In genomic region chr10:123274554-123274953, GRCm38 (mm10) we compare ENCODE assay signal across 17 mouse cellular contexts. TPM values are rescaled to one million over a fixed set of nuclear protein-coding genes. Genes with fewer than 3 reads are reported as not detected.
A peak's percentile ranks its signal among the peaks of the same experiment; 100 is the strongest.
DNase-seq lines count a peak whose midpoint lies in the region; ATAC-seq lines count a peak whose summit lies in the region.
"Had no signal": no experiment of that assay in that cellular context is flagged by ENCODE, and none has a peak within 500 bp of the region (broad histone marks: within the 10 kb centered on the region; RNA-seq: fewer than 3 reads in every experiment).

No protein-coding gene starts in this region.

- DNase-seq in heart, embryonic 10.5 days (ENCODE audit: low spot score): no peak
- peak; percentile 11 for DNase-seq in kidney, postnatal 14 days
- no peak for DNase-seq in kidney, postnatal 25 days
- DNase-seq in ES-CJ7 (ENCODE audit: low read depth, low spot score) (peak; percentile 15), ZHBTc4 (ENCODE audit: low read depth, low spot score) (peak; percentile 14)
- DNase-seq in thymus, postnatal 14 days: no peak
- DNase-seq in left cerebral cortex, postnatal 10 days (ENCODE audit: extremely low spot score in 1 of 2, low spot score in 2 of 2): no peak
- DNase-seq: cerebellum, adult 8-10 months; retina, postnatal 1 day had no signal

- no peaks in the 10 kb centered on the region for H3K36me3 ChIP-seq in heart, embryonic 13.5 days
- H3K36me3 ChIP-seq in heart, embryonic 10.5 days: no peaks in the 10 kb centered on the region
- H3K36me3 ChIP-seq: limb, embryonic 13.5 days had no signal

- H3K9ac ChIP-seq in heart, embryonic 13.5 days: no peak overlapping the region
- H3K9ac ChIP-seq: limb, embryonic 13.5 days had no signal

- intact Hi-C loops in left cerebral cortex, postnatal 10 days (cut with DNase I): no loop called here

- no peaks in the 10 kb centered on the region for H3K4me1 ChIP-seq in heart, embryonic 13.5 days
- no peaks in the 10 kb centered on the region for H3K4me1 ChIP-seq in heart, embryonic 10.5 days
- H3K4me1 ChIP-seq: limb, embryonic 13.5 days; megakaryocyte, embryonic 14.5 days had no signal

- no peak for ATAC-seq in heart, embryonic 13.5 days (ENCODE audit: extremely low read depth, insufficient number of reproducible peaks, low FRiP score, low TSS enrichment)
- ATAC-seq: forebrain, embryonic 14.5 days had no signal

- H3K27ac ChIP-seq in heart, embryonic 13.5 days (replicated peaks): no peak overlapping the region
- no peak overlapping the region for H3K27ac ChIP-seq in heart, embryonic 10.5 days
- H3K27ac ChIP-seq: limb, embryonic 13.5 days had no signal

- H3K4me3 ChIP-seq in heart, embryonic 13.5 days: no peak overlapping the region
- H3K4me3 ChIP-seq in heart, embryonic 10.5 days: no peak overlapping the region
- H3K4me3 ChIP-seq: limb, embryonic 13.5 days; megakaryocyte, embryonic 14.5 days had no signal

- no peaks in the 10 kb centered on the region for H3K9me3 ChIP-seq in heart, embryonic 13.5 days
- H3K9me3 ChIP-seq in heart, embryonic 10.5 days: no peaks in the 10 kb centered on the region
- H3K9me3 ChIP-seq: limb, embryonic 13.5 days; megakaryocyte, embryonic 14.5 days had no signal

- WGBS in heart, embryonic 13.5 days: 48% methylated on average over 11 of the region's 11 CpGs
- 61% methylated on average over 11 of the region's 11 CpGs for WGBS in heart, embryonic 10.5 days

- peak overlapping the region; percentile 41 for H3K4me2 ChIP-seq in heart, embryonic 13.5 days
- H3K4me2 ChIP-seq: limb, embryonic 13.5 days had no signal

- H3K27me3 ChIP-seq in heart, embryonic 13.5 days (replicated peaks): no peaks in the 10 kb centered on the region
- no peaks in the 10 kb centered on the region for H3K27me3 ChIP-seq in heart, embryonic 10.5 days (ENCODE audit: insufficient read depth, poor library complexity, severe bottlenecking)
- H3K27me3 ChIP-seq: limb, embryonic 13.5 days; megakaryocyte, embryonic 14.5 days had no signal

RNA-seq across cellular contexts. Expression of gene Fam19a2, which starts 10.8 kb away (rescaled TPM):
- 0.94 and 0.96 TPM in 2 replicates for polyA plus RNA-seq in heart, embryonic 13.5 days (2015; fragmentation: Nextera tagmentation; extraction: Ambion mirVana)
- polyA plus RNA-seq in heart, embryonic 10.5 days (2016; fragmentation: Nextera tagmentation; extraction: Ambion mirVana): 0.49 and 0.72 TPM in 2 replicates
- total RNA-seq in left cerebral cortex, postnatal 10 days (2021): 10 to 100 TPM; 93.2 to 99.7 TPM
- total RNA-seq: granulocyte monocyte progenitor cell, adult 5-6 weeks; hematopoietic stem cell, adult 5-6 weeks; monocyte, adult 5-6 weeks; neutrophil, adult 5-6 weeks had no signal

Comparison
In these comparisons a context has a peak if more than half of its experiments do, and no peak if none do; other contexts are left out.
1. DNase-seq: peak in kidney, postnatal 14 days (single experiment), ES-CJ7 (single experiment) and ZHBTc4 (single experiment); none in heart, embryonic 10.5 days (single experiment), kidney, postnatal 25 days (0 of 2), thymus, postnatal 14 days (single experiment) and left cerebral cortex, postnatal 10 days (0 of 2).